Mouse (Mus musculus) small intestine, adult 2 months (tissue): ENCODE measurements around the gene Fam222b.

ENCODE experiments used
- CTCF ChIP-seq: fragments of 200-500 bp; IDR thresholded peaks from 2 replicates; pipeline ENCODE4 v1.5.1; 2012; ENCODE audit warnings: low read depth, mild to moderate bottlenecking, control low read depth, inconsistent platforms, low read length, moderate library complexity, mixed read lengths; ENCODE audit not compliant: insufficient replicate concordance, insufficient read length; ENCODE audit errors: extremely low read depth
- POLR2A ChIP-seq: fragments of 200-500 bp; IDR thresholded peaks from 2 replicates; pipeline ENCODE4 v1.6.1; 2012; ENCODE audit warnings: low read depth, mild to moderate bottlenecking, control low read depth, inconsistent platforms, low read length, moderate library complexity

DNA sequence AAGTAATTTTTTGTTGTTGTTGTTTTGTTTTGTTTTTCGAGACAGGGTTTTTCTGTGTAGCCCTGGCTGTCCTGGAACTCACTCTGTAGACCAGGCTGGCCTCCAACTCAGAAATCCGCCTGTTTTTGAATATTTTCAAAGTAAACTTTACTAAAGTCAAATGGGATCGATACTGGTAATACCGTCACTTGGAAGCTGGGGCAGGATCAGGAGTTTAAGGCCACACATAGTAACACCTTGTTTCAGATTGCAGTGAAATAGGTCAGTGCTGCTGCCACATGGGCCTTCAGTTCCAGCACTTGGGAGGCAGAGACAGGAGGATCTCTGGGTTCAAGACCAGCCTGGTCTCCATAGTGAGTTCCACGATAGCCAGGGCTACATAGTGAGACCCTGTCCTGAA, 10.0 kb downstream of the Fam222b start:
- TF ChIP-seq POLR2A: no peak
- no peak for TF ChIP-seq CTCF
